Mouse (Mus musculus): ENCODE results near the gene Tmprss13. TPM values are rescaled to one million over a fixed set of nuclear protein-coding genes. Genes with fewer than 3 reads are reported as not detected.

Tmprss13 gene
- polyA plus RNA-seq, 1 experiment from 2014 or later: 0.36 TPM

- H3K9ac ChIP-seq (replicated peaks; ENCODE audit: low read length): no peak overlapping the region
- ATAC-seq (ENCODE audit: low FRiP score, low TSS enrichment): no peak
- 79% methylated on average over 4 of the region's 4 CpGs for WGBS
- H3K36me3 ChIP-seq (ENCODE audit: insufficient read depth, low read length): no peaks in the 10 kb centered on the region
- H3K27ac ChIP-seq (ENCODE audit: low read length): no peak overlapping the region
- no peaks in the 10 kb centered on the region for H3K9me3 ChIP-seq (ENCODE audit: low read length)
- no peak overlapping the region for H3K4me2 ChIP-seq (replicated peaks; ENCODE audit: low read depth, low read length)
- no peaks in the 10 kb centered on the region; the same call in 1 of the 2 replicates for H3K4me1 ChIP-seq (ENCODE audit: insufficient read depth, low read length)
- H3K4me3 ChIP-seq (ENCODE audit: low read length): no peak overlapping the region
- H3K27me3 ChIP-seq (ENCODE audit: insufficient read depth, low read length): peaks cover 6% of the 10 kb centered on the region; the same call in 1 of the 2 replicates
Measured at GRCm38 (mm10) chr9:45321946-45322430, 3.1 kb downstream of the Tmprss13 start.

DNA sequence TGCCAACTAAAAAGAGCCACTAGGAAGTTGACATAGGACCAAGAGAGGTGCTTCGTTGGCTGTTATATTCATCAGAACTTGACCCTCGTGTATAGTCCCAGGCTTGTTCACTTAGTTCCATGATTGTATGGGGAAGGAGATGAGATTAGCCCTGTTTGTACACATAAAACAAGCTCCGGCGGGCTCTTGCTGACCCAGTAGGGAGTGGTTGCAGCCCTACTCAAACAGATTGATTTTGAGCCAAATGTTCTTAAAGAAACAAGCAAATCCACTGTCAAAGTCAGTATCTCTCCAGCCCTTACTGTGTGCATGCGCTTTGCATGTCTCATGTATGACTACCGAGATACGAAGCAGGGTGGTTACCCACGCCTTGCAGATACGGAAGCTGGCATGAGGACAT is 7.5 kb downstream of the Tmprss13 start:
- Histone ChIP-seq H3K4me2 (replicated peaks; ENCODE audit: low read depth, low read length) (no peak overlapping the region), H3K27ac (ENCODE audit: low read length) (no peak overlapping the region), H3K4me3 (ENCODE audit: low read length) (no peak overlapping the region), H3K9ac (replicated peaks; ENCODE audit: low read length) (no peak overlapping the region), H3K4me1 (ENCODE audit: insufficient read depth, low read length) (no peaks in the 10 kb centered on the region), H3K9me3 (ENCODE audit: low read length) (no peaks in the 10 kb centered on the region), H3K36me3 (ENCODE audit: insufficient read depth, low read length) (no peaks in the 10 kb centered on the region), H3K27me3 (ENCODE audit: insufficient read depth, low read length) (no peaks in the 10 kb centered on the region)
- WGBS: 88% methylated on average over 9 of the region's 9 CpGs
- ATAC-seq (ENCODE audit: low FRiP score, low TSS enrichment): no peak

- no peak for ATAC-seq (ENCODE audit: low FRiP score, low TSS enrichment)
- H3K9ac ChIP-seq (replicated peaks; ENCODE audit: low read length): no peak overlapping the region
- no peak overlapping the region for H3K4me2 ChIP-seq (replicated peaks; ENCODE audit: low read depth, low read length)
- WGBS: 78% methylated on average over 4 of the region's 4 CpGs
- no peak overlapping the region for H3K27ac ChIP-seq (ENCODE audit: low read length)
- H3K4me3 ChIP-seq (ENCODE audit: low read length): no peak overlapping the region
- no peaks in the 10 kb centered on the region for H3K36me3 ChIP-seq (ENCODE audit: insufficient read depth, low read length)
- no peaks in the 10 kb centered on the region for H3K27me3 ChIP-seq (ENCODE audit: insufficient read depth, low read length)
- H3K4me1 ChIP-seq (ENCODE audit: insufficient read depth, low read length): no peaks in the 10 kb centered on the region
- no peaks in the 10 kb centered on the region for H3K9me3 ChIP-seq (ENCODE audit: low read length)
Measured at GRCm38 (mm10) chr9:45328263-45328662, 9.4 kb downstream of the Tmprss13 start.

- no peaks in the 10 kb centered on the region for H3K36me3 ChIP-seq (ENCODE audit: insufficient read depth, low read length)
- no peak overlapping the region for H3K4me3 ChIP-seq (ENCODE audit: low read length)
- H3K27ac ChIP-seq (ENCODE audit: low read length): no peak overlapping the region
- WGBS: 85% methylated on average over 6 of the region's 6 CpGs
- no peak overlapping the region for H3K4me2 ChIP-seq (replicated peaks; ENCODE audit: low read depth, low read length)
- no peak overlapping the region for H3K9ac ChIP-seq (replicated peaks; ENCODE audit: low read length)
- no peaks in the 10 kb centered on the region for H3K4me1 ChIP-seq (ENCODE audit: insufficient read depth, low read length)
- H3K9me3 ChIP-seq (ENCODE audit: low read length): no peaks in the 10 kb centered on the region
- ATAC-seq (ENCODE audit: low FRiP score, low TSS enrichment): no peak
- H3K27me3 ChIP-seq (ENCODE audit: insufficient read depth, low read length): no peaks in the 10 kb centered on the region
Measured at GRCm38 (mm10) chr9:45329577-45329976, 10.7 kb downstream of the Tmprss13 start.

GRCm38 (mm10) chr9:45337406-45337805 is 18.5 kb downstream of the Tmprss13 start:
- H3K9ac ChIP-seq (replicated peaks; ENCODE audit: low read length): no peak overlapping the region
- H3K4me2 ChIP-seq (replicated peaks; ENCODE audit: low read depth, low read length): no peak overlapping the region
- H3K4me3 ChIP-seq (ENCODE audit: low read length): no peak overlapping the region
- no peaks in the 10 kb centered on the region for H3K36me3 ChIP-seq (ENCODE audit: insufficient read depth, low read length)
- ATAC-seq (ENCODE audit: low FRiP score, low TSS enrichment): no peak
- H3K27ac ChIP-seq (ENCODE audit: low read length): no peak overlapping the region
- no peaks in the 10 kb centered on the region for H3K4me1 ChIP-seq (ENCODE audit: insufficient read depth, low read length)
- H3K27me3 ChIP-seq (ENCODE audit: insufficient read depth, low read length): no peaks in the 10 kb centered on the region
- WGBS: 73% methylated on average over 2 of the region's 2 CpGs
- no peaks in the 10 kb centered on the region for H3K9me3 ChIP-seq (ENCODE audit: low read length)

GRCm38 (mm10) chr9:45343066-45343465 is 24.2 kb downstream of the Tmprss13 start:
- WGBS: 92% methylated on average over 3 of the region's 3 CpGs
- H3K4me3 ChIP-seq (ENCODE audit: low read length): no peak overlapping the region
- no peak overlapping the region for H3K27ac ChIP-seq (ENCODE audit: low read length)
- no peaks in the 10 kb centered on the region for H3K4me1 ChIP-seq (ENCODE audit: insufficient read depth, low read length)
- no peak for ATAC-seq (ENCODE audit: low FRiP score, low TSS enrichment)
- no peaks in the 10 kb centered on the region for H3K36me3 ChIP-seq (ENCODE audit: insufficient read depth, low read length)
- H3K27me3 ChIP-seq (ENCODE audit: insufficient read depth, low read length): no peaks in the 10 kb centered on the region
- no peak overlapping the region for H3K9ac ChIP-seq (replicated peaks; ENCODE audit: low read length)
- no peak overlapping the region for H3K4me2 ChIP-seq (replicated peaks; ENCODE audit: low read depth, low read length)
- no peaks in the 10 kb centered on the region for H3K9me3 ChIP-seq (ENCODE audit: low read length)

- H3K27ac ChIP-seq (ENCODE audit: low read length): no peak overlapping the region
Measured at GRCm38 (mm10) chr9:45345516-45345915, 26.6 kb downstream of the Tmprss13 start.

GRCm38 (mm10) chr9:45346276-45346675 is 27.4 kb downstream of the Tmprss13 start:
- Histone ChIP-seq H3K4me2 (replicated peaks; ENCODE audit: low read depth, low read length) (no peak overlapping the region), H3K4me1 (ENCODE audit: insufficient read depth, low read length) (no peaks in the 10 kb centered on the region), H3K9me3 (ENCODE audit: low read length) (no peaks in the 10 kb centered on the region), H3K27ac (ENCODE audit: low read length) (no peak overlapping the region), H3K9ac (replicated peaks; ENCODE audit: low read length) (0 out of 2 replicates have a peak overlapping the region, but pooled peaks have one; percentile 8), H3K4me3 (ENCODE audit: low read length) (no peak overlapping the region), H3K27me3 (ENCODE audit: insufficient read depth, low read length) (no peaks in the 10 kb centered on the region), H3K36me3 (ENCODE audit: insufficient read depth, low read length) (no peaks in the 10 kb centered on the region)
- WGBS: 63% methylated on average over 6 of the region's 6 CpGs
- no peak for ATAC-seq (ENCODE audit: low FRiP score, low TSS enrichment)

More at GRCm38 (mm10) chr9:45345516-45345915, 26.6 kb downstream of the Tmprss13 start:
- Histone ChIP-seq H3K4me3 (ENCODE audit: low read length) (no peak overlapping the region), H3K4me2 (replicated peaks; ENCODE audit: low read depth, low read length) (no peak overlapping the region), H3K9ac (replicated peaks; ENCODE audit: low read length) (no peak overlapping the region), H3K36me3 (ENCODE audit: insufficient read depth, low read length) (no peaks in the 10 kb centered on the region), H3K9me3 (ENCODE audit: low read length) (no peaks in the 10 kb centered on the region), H3K4me1 (ENCODE audit: insufficient read depth, low read length) (no peaks in the 10 kb centered on the region), H3K27me3 (ENCODE audit: insufficient read depth, low read length) (no peaks in the 10 kb centered on the region)
- 46% methylated on average over 2 of the region's 2 CpGs for WGBS
- peak; percentile 83 for ATAC-seq (ENCODE audit: low FRiP score, low TSS enrichment)

DNA sequence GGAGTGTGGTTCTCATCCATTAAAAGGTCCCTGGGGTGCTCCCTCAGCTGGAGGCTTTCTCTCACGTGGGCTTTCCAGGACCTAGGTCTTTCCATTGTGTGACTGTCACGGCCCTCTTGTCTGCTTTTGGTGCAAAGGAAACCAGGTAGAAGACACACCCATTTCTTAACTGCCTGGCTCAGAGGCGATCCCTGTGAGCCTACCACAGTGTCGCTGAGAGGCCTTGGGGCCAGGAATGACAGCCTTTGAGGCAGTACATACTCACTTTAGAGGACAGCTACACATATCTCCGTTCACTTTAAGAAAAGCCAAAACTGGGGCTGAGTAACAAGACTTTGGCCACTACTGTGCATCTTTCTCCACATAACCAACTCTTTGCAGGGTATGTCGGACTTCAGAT is 29.7 kb downstream of the Tmprss13 start:
- Histone ChIP-seq H3K27ac (ENCODE audit: low read length) (no peak overlapping the region), H3K4me1 (ENCODE audit: insufficient read depth, low read length) (no peaks in the 10 kb centered on the region), H3K4me3 (ENCODE audit: low read length) (no peak overlapping the region), H3K9me3 (ENCODE audit: low read length) (no peaks in the 10 kb centered on the region), H3K36me3 (ENCODE audit: insufficient read depth, low read length) (no peaks in the 10 kb centered on the region), H3K9ac (replicated peaks; ENCODE audit: low read length) (no peak overlapping the region), H3K27me3 (ENCODE audit: insufficient read depth, low read length) (no peaks in the 10 kb centered on the region), H3K4me2 (replicated peaks; ENCODE audit: low read depth, low read length) (no peak overlapping the region)
- 82% methylated on average over 6 of the region's 6 CpGs for WGBS
- ATAC-seq (ENCODE audit: low FRiP score, low TSS enrichment): no peak

DNA sequence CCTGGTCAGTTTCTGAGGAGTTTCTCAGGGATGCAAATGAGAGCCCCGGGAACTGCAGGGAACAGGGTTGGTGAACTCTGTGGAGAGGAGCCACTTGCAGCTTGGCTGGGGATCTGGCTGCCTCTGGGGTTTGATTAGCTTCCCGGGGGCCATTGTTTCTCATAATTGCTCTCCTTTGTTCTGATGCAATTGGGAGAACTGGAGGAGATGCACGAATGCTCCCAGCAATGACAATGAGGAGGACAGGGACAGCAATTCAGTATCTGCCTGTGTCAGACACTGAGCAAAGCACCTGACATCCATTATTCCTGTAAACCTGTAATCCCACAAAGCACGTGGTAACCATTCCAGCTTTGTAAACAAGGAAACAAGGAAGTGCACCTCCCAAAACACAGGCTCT is 30.3 kb downstream of the Tmprss13 start:
- Histone ChIP-seq H3K4me2 (replicated peaks; ENCODE audit: low read depth, low read length) (no peak overlapping the region), H3K9me3 (ENCODE audit: low read length) (no peaks in the 10 kb centered on the region), H3K27me3 (ENCODE audit: insufficient read depth, low read length) (no peaks in the 10 kb centered on the region), H3K27ac (ENCODE audit: low read length) (no peak overlapping the region), H3K36me3 (ENCODE audit: insufficient read depth, low read length) (no peaks in the 10 kb centered on the region), H3K4me1 (ENCODE audit: insufficient read depth, low read length) (no peaks in the 10 kb centered on the region), H3K4me3 (ENCODE audit: low read length) (no peak overlapping the region), H3K9ac (replicated peaks; ENCODE audit: low read length) (no peak overlapping the region)
- no peak for ATAC-seq (ENCODE audit: low FRiP score, low TSS enrichment)
- WGBS: 23% methylated on average over 4 of the region's 4 CpGs

All from kidney, embryonic 16.5 days (tissue).